Mouse (Mus musculus) small intestine, adult 2 months (tissue): ENCODE results near the gene Enc1. TPM values are rescaled to one million over a fixed set of nuclear protein-coding genes. Genes with fewer than 3 reads are reported as not detected.

Experiments used
- H3K27ac ChIP-seq: fragments of 200-500 bp; 2 replicates; pipeline ENCODE4 v1.5.1; 2012; ENCODE audit warnings: low read depth, low read length, control low read depth, inconsistent platforms; ENCODE audit not compliant: insufficient read depth
- H3K27me3 ChIP-seq: fragments of 200-500 bp; 2 replicates; pipeline ENCODE4 v1.6.1; 2012; ENCODE audit warnings: mild to moderate bottlenecking, moderate library complexity, low read length, inconsistent platforms; ENCODE audit not compliant: control insufficient read depth, insufficient read depth
- H3K36me3 ChIP-seq: fragments of 200-500 bp; 2 replicates; pipeline ENCODE4 v1.6.1; 2012; ENCODE audit warnings: mild to moderate bottlenecking, low read length, control low read depth, inconsistent platforms; ENCODE audit not compliant: control insufficient read depth, insufficient read depth
- H3K4me1 ChIP-seq: fragments of 200-500 bp; 2 replicates; pipeline ENCODE4 v1.6.1; 2012; ENCODE audit warnings: low read length, inconsistent platforms, mixed read lengths; ENCODE audit not compliant: control insufficient read depth, insufficient read depth, insufficient read length
- H3K4me3 ChIP-seq: fragments of 200-500 bp; 2 replicates; pipeline ENCODE4 v1.5.1; 2012; ENCODE audit warnings: low read depth, mild to moderate bottlenecking, control low read depth, inconsistent platforms, low read length, moderate library complexity
- CTCF ChIP-seq: fragments of 200-500 bp; IDR thresholded peaks from 2 replicates; pipeline ENCODE4 v1.5.1; 2012; ENCODE audit warnings: low read depth, mild to moderate bottlenecking, control low read depth, inconsistent platforms, low read length, moderate library complexity, mixed read lengths; ENCODE audit not compliant: insufficient replicate concordance, insufficient read length; ENCODE audit errors: extremely low read depth
- POLR2A ChIP-seq: fragments of 200-500 bp; IDR thresholded peaks from 2 replicates; pipeline ENCODE4 v1.6.1; 2012; ENCODE audit warnings: low read depth, mild to moderate bottlenecking, control low read depth, inconsistent platforms, low read length, moderate library complexity
- WGBS: fragments of 180-500 bp; shearing (Covaris S2); methylation state at CpG from one replicate; pipeline ENCODE4 v1.1.7; 2018; 5-methylcytosine and 5-hydroxymethylcytosine counted together
- polyA plus RNA-seq: library from polyadenylated mRNA; depleted of rRNA; stranded (reverse); fragments of >200 nt; gene quantifications from 2 replicates; pipeline ENCODE4 v1.2.3, GENCODE M21; 2012

The Enc1 gene
- polyA plus RNA-seq, 1 experiment: 4.6 TPM

DNA sequence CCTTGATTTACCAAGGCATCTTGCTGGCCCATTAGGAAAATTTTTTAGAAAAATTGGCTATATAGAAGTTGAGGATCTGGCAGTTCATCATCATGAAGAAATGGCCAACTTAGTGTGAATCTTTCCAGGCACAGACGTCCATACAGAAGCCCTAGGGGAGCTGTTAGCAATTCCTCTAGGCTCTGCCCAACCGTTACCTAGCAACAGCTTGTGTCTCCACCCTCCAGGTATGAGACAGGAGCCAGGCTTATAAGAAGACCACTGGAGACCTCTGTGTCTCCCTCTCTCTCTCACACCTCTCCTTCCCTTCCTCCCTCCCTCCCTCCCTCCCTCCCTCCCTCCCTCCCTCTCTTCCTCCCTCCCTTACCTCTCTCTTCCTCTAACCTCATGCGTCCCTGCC lies 49.8 kb downstream of the Enc1 start:
- no peak overlapping the region for H3K27ac ChIP-seq
- H3K4me1 ChIP-seq: peaks cover 6% of the 10 kb centered on the region; the same call in 1 of the 2 replicates
- H3K4me3 ChIP-seq: no peak overlapping the region
- no peak for TF ChIP-seq POLR2A
- TF ChIP-seq CTCF: no peak
- no peaks in the 10 kb centered on the region for H3K36me3 ChIP-seq
- no peaks in the 10 kb centered on the region for H3K27me3 ChIP-seq
- WGBS: 64% methylated on average over 3 of the region's 3 CpGs

DNA sequence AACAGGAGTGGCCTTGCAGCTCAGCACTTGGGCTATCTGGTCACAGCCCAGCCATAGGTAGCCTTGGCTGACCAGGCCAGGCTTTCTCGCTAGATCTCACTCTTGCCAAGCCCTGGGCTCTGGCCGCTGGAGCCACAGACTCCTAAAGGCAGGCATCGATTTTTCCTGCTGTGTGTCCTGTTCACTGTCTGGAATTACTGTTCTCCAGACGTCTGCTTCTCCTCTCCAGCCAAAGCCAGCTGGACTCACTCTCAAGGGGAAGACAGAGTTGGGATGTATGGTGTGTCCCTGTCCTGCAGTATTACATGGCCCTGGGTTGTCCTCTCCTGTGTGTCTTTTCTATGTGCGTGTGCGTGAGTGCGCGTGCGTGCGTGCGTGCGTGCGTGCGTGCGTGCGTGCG lies 50.4 kb downstream of the Enc1 start:
- Histone ChIP-seq H3K27ac (no peak overlapping the region), H3K4me1 (peaks cover 10% of the 10 kb centered on the region; the same call in 1 of the 2 replicates), H3K36me3 (no peaks in the 10 kb centered on the region), H3K4me3 (no peak overlapping the region), H3K27me3 (no peaks in the 10 kb centered on the region)
- no peak for TF ChIP-seq CTCF
- no peak for TF ChIP-seq POLR2A
- 89% methylated on average over 17 of the region's 17 CpGs for WGBS

DNA sequence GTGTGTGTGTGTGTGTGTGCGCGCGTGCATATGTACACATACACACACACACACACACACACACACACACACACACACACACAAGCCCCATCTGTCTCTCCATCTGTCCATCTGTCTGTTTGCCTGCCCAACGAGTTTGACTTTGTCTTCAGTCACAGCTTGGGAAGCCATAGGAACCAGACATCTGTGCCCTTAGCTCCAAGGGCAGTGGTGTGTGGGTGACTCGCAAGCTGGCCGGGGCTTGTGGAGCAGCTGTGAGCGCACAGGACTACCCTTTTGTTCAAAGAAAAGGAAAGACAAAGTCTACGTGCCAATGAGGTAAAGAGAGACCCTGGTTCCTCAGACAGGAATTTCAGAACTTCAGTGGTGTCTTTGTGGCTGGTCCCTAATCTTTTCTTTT lies 51.1 kb downstream of the Enc1 start:
- 75% methylated on average over 8 of the region's 8 CpGs for WGBS
- TF ChIP-seq POLR2A (no peak), CTCF (no peak)
- Histone ChIP-seq H3K36me3 (no peaks in the 10 kb centered on the region), H3K4me1 (peaks cover 13% of the 10 kb centered on the region; the same call in 1 of the 2 replicates), H3K27me3 (no peaks in the 10 kb centered on the region), H3K27ac (no peak overlapping the region), H3K4me3 (no peak overlapping the region)

DNA sequence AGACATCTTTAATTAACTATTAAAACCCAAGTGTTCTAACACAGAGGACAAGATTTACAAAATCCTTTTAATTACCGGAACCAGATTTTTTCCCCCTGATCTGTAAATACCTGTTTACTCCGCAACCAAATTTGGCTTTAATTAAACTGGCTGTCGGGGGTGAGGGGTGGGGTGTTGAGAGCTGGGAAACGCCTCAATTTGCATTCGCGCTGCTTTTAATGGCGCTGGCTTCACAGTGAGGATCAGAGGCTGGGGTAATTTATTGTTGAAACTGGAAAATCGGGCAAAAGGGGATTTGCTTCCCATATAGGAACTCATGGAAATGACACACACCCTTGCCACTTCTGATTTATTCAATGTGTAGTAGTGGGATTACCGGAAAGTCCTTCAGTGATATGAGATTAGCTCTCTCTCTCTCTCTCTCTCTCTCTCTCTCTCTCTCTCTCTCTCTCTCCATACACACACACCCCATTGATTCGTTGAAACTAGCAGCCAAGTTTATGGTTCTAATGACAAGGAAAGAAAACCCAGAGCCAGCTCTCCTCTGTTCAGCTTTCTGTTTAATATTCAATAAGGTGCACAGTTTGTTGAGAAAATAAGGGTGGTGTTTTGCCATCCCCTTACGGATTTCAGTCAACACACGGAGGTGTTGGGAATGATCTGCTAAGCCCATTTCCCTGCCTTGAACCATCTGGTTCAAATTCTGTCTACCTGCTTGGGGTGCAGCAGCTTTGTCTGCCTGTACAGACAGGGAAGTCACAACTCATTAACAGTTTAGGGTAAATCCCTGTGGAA lies 51.7 kb downstream of the Enc1 start:
- H3K27me3 ChIP-seq: no peaks in the 10 kb centered on the region
- WGBS: 61% methylated on average over 12 of the region's 12 CpGs
- H3K36me3 ChIP-seq: no peaks in the 10 kb centered on the region
- peaks cover 13% of the 10 kb centered on the region; the same call in 1 of the 2 replicates for H3K4me1 ChIP-seq
- no peak for TF ChIP-seq CTCF
- TF ChIP-seq POLR2A: no peak
- H3K4me3 ChIP-seq: no peak overlapping the region
- no peak overlapping the region for H3K27ac ChIP-seq

DNA sequence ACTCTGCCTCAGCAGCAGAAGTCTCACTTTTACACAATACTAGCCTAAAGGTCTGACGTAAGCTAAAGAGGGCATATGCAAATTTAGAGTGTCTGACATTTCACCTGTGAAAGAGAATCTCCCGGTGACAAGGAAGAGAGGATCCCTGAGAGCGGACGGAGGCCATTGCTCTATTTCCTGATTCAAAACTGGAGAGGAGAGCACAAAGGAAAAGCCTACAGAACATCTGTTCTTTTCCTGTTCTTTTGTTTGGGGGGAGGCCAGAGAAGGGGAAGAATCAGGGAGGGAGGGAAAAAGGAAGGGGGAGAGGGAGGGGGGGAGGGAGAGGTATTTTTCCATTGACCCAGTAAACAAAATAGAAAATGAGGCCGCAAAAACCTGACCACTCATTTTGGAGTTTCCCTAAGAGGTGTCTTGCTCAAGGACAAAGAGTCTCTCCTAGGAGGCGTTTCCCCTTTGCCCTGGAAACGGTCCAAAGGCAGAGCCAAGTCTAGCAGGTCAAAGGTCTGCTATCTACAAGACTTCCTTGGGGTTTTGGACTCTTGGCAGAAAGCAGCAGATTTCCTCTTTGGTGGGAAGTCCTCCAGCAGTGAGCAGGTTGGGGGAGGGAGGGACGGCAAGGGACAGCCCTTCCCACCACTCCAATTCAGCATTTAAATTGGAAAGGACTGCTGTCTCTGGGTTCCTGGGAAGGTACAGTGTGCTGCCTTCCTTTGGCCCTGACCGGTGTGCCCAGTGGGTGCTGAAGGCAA lies 54.4 kb downstream of the Enc1 start:
- TF ChIP-seq POLR2A: no peak
- TF ChIP-seq CTCF: no peak
- 20% methylated on average over 9 of the region's 9 CpGs for WGBS
- Histone ChIP-seq H3K4me3 (peak overlapping the region; percentile 45), H3K36me3 (no peaks in the 10 kb centered on the region), H3K4me1 (peaks cover 21% of the 10 kb centered on the region; the same call in 1 of the 2 replicates), H3K27ac (peak overlapping the region; percentile 95), H3K27me3 (no peaks in the 10 kb centered on the region)

DNA sequence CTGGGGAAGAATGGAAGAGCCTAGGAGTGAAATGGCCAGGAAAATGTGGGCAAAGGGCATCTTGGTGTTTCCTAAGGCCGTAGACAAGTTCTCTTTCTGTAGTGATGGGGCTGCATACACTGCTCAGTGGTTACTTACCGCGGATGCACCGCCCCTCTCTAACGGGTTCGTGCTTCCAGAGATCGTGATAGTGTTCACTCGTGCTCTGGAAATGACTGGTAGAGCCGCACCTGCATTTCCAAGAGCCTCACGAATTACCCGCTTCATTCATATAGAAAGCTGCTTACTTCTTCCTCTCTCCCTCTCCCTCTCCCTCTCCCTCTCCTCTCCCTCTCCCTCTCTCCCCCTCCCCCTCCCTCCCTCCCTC lies 54.9 kb downstream of the Enc1 start:
- Histone ChIP-seq H3K36me3 (no peaks in the 10 kb centered on the region), H3K27me3 (no peaks in the 10 kb centered on the region), H3K4me3 (peak overlapping the region; percentile 45), H3K4me1 (peaks cover 22% of the 10 kb centered on the region; the same call in 1 of the 2 replicates), H3K27ac (peak overlapping the region; percentile 86)
- WGBS: 20% methylated on average over 11 of the region's 11 CpGs
- TF ChIP-seq POLR2A (no peak), CTCF (no peak)

DNA sequence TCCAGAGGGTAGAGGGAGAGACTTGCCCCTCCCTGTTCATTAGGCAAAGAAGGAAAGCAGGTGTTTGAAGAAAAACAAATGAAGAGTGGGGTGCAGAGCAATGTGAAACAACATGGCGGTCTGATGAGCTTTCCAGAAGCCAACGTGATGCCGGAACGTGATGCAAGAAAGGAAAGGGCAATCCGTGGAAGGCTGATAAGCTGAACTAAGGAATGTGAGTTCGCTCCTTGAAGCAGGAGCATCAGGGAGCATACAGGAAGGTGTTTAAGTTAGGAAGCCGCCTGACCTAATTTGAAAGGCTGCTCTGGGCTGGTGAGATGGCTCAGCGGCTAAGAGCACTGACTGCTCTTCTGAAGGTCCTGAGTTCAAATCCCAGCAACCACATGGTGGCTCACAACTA lies 55.4 kb downstream of the Enc1 start:
- Histone ChIP-seq H3K4me1 (peaks cover 24% of the 10 kb centered on the region; the same call in 1 of the 2 replicates), H3K4me3 (0 out of 2 replicates have a peak overlapping the region, but pooled peaks have one; percentile 4), H3K36me3 (no peaks in the 10 kb centered on the region), H3K27me3 (no peaks in the 10 kb centered on the region), H3K27ac (peak overlapping the region; percentile 45; the same call in 1 of the 2 replicates)
- 47% methylated on average over 8 of the region's 8 CpGs for WGBS
- TF ChIP-seq POLR2A (no peak), CTCF (no peak)
